Mouse (Mus musculus) liver, adult 2 months (tissue): Measurements from ENCODE around the gene Tradd.

ENCODE experiments used
- CTCF ChIP-seq: fragments of 200-500 bp; IDR thresholded peaks from 2 replicates; pipeline ENCODE4 v1.5.1; 2011; ENCODE audit warnings: low read depth, low read length, control low read depth
- POLR2A ChIP-seq: fragments of 200-500 bp; IDR thresholded peaks from 2 replicates; pipeline ENCODE4 v1.6.1; 2011; ENCODE audit warnings: low read length, control low read depth; ENCODE audit not compliant: insufficient read depth; ENCODE audit errors: extremely low read depth

- TF ChIP-seq CTCF (no peak), POLR2A (no peak)
Observed at GRCm38 (mm10) chr8:105254966-105255350, 9.5 kb downstream of the Tradd start, which contains the start of gene B3gnt9.
